24 mouse cellular contexts compared by ENCODE assay signal in genomic region chr15:103227022-103227421, GRCm38 (mm10). TPM values are rescaled to one million over a fixed set of nuclear protein-coding genes. Genes with fewer than 3 reads are reported as not detected.
DNase-seq lines count a peak whose midpoint lies in the region; ATAC-seq and TF ChIP-seq lines count a peak whose summit lies in the region.
"Had no signal": no experiment of that assay in that cellular context is flagged by ENCODE, and none has a peak within 500 bp of the region (broad histone marks: within the 10 kb centered on the region; RNA-seq: fewer than 3 reads in every experiment).

No protein-coding gene starts in this region.

- no peak overlapping the region for H3K9ac ChIP-seq in heart, postnatal 0 days (replicated peaks; ENCODE audit: low read depth, low read length)
- no peak overlapping the region for H3K9ac ChIP-seq in heart, embryonic 12.5 days
- H3K9ac ChIP-seq: embryonic facial prominence, embryonic 13.5 days; hindbrain, embryonic 12.5 days; liver, embryonic 15.5 days; midbrain, embryonic 15.5 days had no signal

- TF ChIP-seq POLR2A in testis, adult 2 months (IDR thresholded peaks at IDR 0.05; ENCODE audit: control insufficient read depth, low read depth, low read length) = no peak

- no peaks in the 10 kb centered on the region for H3K36me3 ChIP-seq in heart, postnatal 0 days (replicated peaks; ENCODE audit: control insufficient read depth, insufficient read depth, low read length)
- 0 out of 2 replicates have a peak, but pooled peaks cover 5% of the 10 kb centered on the region for H3K36me3 ChIP-seq in heart, embryonic 12.5 days
- no peaks in the 10 kb centered on the region for H3K36me3 ChIP-seq in testis, adult 2 months (ENCODE audit: control insufficient read depth, insufficient read depth, low read length)
- H3K36me3 ChIP-seq: hindbrain, embryonic 12.5 days; midbrain, embryonic 15.5 days had no signal

- H3K27me3 ChIP-seq in heart, postnatal 0 days (ENCODE audit: control insufficient read depth, insufficient read depth, low read length) = no peaks in the 10 kb centered on the region
- no peaks in the 10 kb centered on the region for H3K27me3 ChIP-seq in heart, embryonic 12.5 days (replicated peaks)
- H3K27me3 ChIP-seq in testis, adult 2 months (ENCODE audit: control insufficient read depth, insufficient read depth, low read length) = no peaks in the 10 kb centered on the region
- H3K27me3 ChIP-seq: embryonic facial prominence, embryonic 13.5 days; hindbrain, embryonic 12.5 days; liver, embryonic 15.5 days; midbrain, embryonic 15.5 days; Patski had no signal

- H3K9me3 ChIP-seq in heart, postnatal 0 days (replicated peaks; ENCODE audit: control insufficient read depth, low read length) = no peaks in the 10 kb centered on the region
- H3K9me3 ChIP-seq in heart, embryonic 12.5 days (replicated peaks) = no peaks in the 10 kb centered on the region
- H3K9me3 ChIP-seq: embryonic facial prominence, embryonic 13.5 days; hindbrain, embryonic 12.5 days; limb, embryonic 10.5 days; liver, embryonic 15.5 days; midbrain, embryonic 15.5 days had no signal

- TF ChIP-seq CTCF in heart, postnatal 0 days (IDR thresholded peaks at IDR 0.05; ENCODE audit: low read depth) = no peak
- no peak for TF ChIP-seq CTCF in layer of hippocampus, adult 2 months (conservative IDR thresholded peaks at IDR 0.05)
- no peak for TF ChIP-seq CTCF in testis, adult 2 months (IDR thresholded peaks at IDR 0.05; ENCODE audit: control insufficient read depth, insufficient read depth, insufficient replicate concordance, low read depth, low read length)

- H3K27ac ChIP-seq in heart, postnatal 0 days (ENCODE audit: low read depth) = peak overlapping the region; percentile 13; the same call in 1 of the 2 replicates
- H3K27ac ChIP-seq in heart, embryonic 12.5 days (ENCODE audit: poor library complexity, severe bottlenecking) = no peak overlapping the region
- peak overlapping the region; percentile 18; the same call in 1 of the 2 replicates for H3K27ac ChIP-seq in layer of hippocampus, adult 2 months
- peak overlapping the region; percentile 77 for H3K27ac ChIP-seq in testis, adult 2 months (ENCODE audit: control insufficient read depth, insufficient read depth, low read depth, low read length)
- H3K27ac ChIP-seq: embryonic facial prominence, embryonic 13.5 days; hindbrain, embryonic 12.5 days; limb, embryonic 10.5 days; liver, embryonic 15.5 days; macrophage; midbrain, embryonic 15.5 days had no signal

- no peaks in the 10 kb centered on the region; the same call in 1 of the 2 replicates for H3K4me1 ChIP-seq in heart, postnatal 0 days (ENCODE audit: control insufficient read depth, insufficient read depth)
- peaks cover 16% of the 10 kb centered on the region for H3K4me1 ChIP-seq in heart, embryonic 12.5 days (replicated peaks)
- no peaks in the 10 kb centered on the region for H3K4me1 ChIP-seq in testis, adult 2 months (ENCODE audit: control insufficient read depth, insufficient read depth, low read length)
- H3K4me1 ChIP-seq: hindbrain, embryonic 12.5 days; limb, embryonic 10.5 days; midbrain, embryonic 15.5 days had no signal

- no peak for TF ChIP-seq EP300 in heart, postnatal 0 days (IDR thresholded peaks at IDR 0.05; ENCODE audit: low read depth)

- H3K4me3 ChIP-seq in heart, postnatal 0 days (ENCODE audit: low read depth, low read length) = no peak overlapping the region
- H3K4me3 ChIP-seq in heart, embryonic 12.5 days = no peak overlapping the region
- no peak overlapping the region for H3K4me3 ChIP-seq in layer of hippocampus, adult 2 months
- H3K4me3 ChIP-seq in testis, adult 2 months (ENCODE audit: control insufficient read depth, low read depth, low read length) = no peak overlapping the region
- H3K4me3 ChIP-seq: embryonic facial prominence, embryonic 13.5 days; hindbrain, embryonic 12.5 days; limb, embryonic 10.5 days; liver, embryonic 15.5 days; midbrain, embryonic 15.5 days had no signal

- 83% methylated on average over 3 of the region's 3 CpGs for WGBS in heart, postnatal 0 days
- WGBS in heart, embryonic 12.5 days = 92% methylated on average over 3 of the region's 3 CpGs

- ATAC-seq in heart, postnatal 0 days (ENCODE audit: insufficient read depth, low read depth) = no peak
- ATAC-seq in heart, embryonic 12.5 days (ENCODE audit: insufficient number of reproducible peaks, low FRiP score) = no peak
- ATAC-seq: CD4-positive, CD25-positive, alpha-beta regulatory T cell, adult 4 months; forebrain, embryonic 14.5 days; midbrain, embryonic 15.5 days; Patski had no signal

- no peak for DNase-seq in heart, postnatal 0 days (ENCODE audit: low spot score)
- no peak for DNase-seq in layer of hippocampus, adult 2 months (ENCODE audit: low spot score in 2 of 2)
- no peak for DNase-seq in layer of hippocampus, postnatal 25 days (ENCODE audit: extremely low spot score in 1 of 2, low spot score in 1 of 2)
- DNase-seq in testis, postnatal 14 days (ENCODE audit: low spot score) = no peak
- DNase-seq in c-Kit-positive CD71-positive TER-119-positive erythroid progenitor cells, embryonic 14.5 days (ENCODE audit: low spot score) = no peak
- DNase-seq: adrenal gland, adult 2 months; cerebellum, adult 2 months; cerebellum, postnatal 25 days; gastrocnemius, postnatal 10 days; heart, postnatal 14 days; liver had no signal

- H3K4me2 ChIP-seq in heart, postnatal 0 days (ENCODE audit: low read depth, low read length) = no peak overlapping the region
- no peak overlapping the region for H3K4me2 ChIP-seq in heart, embryonic 12.5 days
- H3K4me2 ChIP-seq: embryonic facial prominence, embryonic 13.5 days; heart, embryonic 11.5 days; hindbrain, embryonic 12.5 days; liver, embryonic 15.5 days; midbrain, embryonic 15.5 days had no signal

RNA-seq across cellular contexts. Expression of gene Cbx5, which starts 12.6 kb away (rescaled TPM):
- 54.1 and 81.6 TPM in 2 replicates for total RNA-seq in heart, postnatal 0 days (2014; rRNA removed; ENCODE audit: low replicate concordance)
- 41.5 and 42.1 TPM in 2 replicates for polyA plus RNA-seq in heart, postnatal 0 days (2015; fragmentation: Nextera tagmentation; extraction: Ambion mirVana)
- 150 and 164 TPM in 2 replicates for polyA plus RNA-seq in heart, embryonic 12.5 days (2016; fragmentation: Nextera tagmentation; extraction: Ambion mirVana)
- total RNA-seq in layer of hippocampus, adult 2 months (2021) = 100 to 1,000 TPM; 179 to 187 TPM
- total RNA-seq in layer of hippocampus, postnatal 25 days (2021) = 100 to 1,000 TPM; 180 to 183 TPM
- polyA plus RNA-seq in testis, adult 2 months (2012; rRNA removed) = 11.8 and 15.7 TPM in 2 replicates

RNA-seq across cellular contexts. Expression of gene Hnrnpa1, which starts 13.2 kb away (rescaled TPM):
- 37.0 and 88.5 TPM in 2 replicates for total RNA-seq in heart, postnatal 0 days (2014; rRNA removed; ENCODE audit: low replicate concordance)
- 260 and 284 TPM in 2 replicates for polyA plus RNA-seq in heart, postnatal 0 days (2015; fragmentation: Nextera tagmentation; extraction: Ambion mirVana)
- polyA plus RNA-seq in heart, embryonic 12.5 days (2016; fragmentation: Nextera tagmentation; extraction: Ambion mirVana) = 554 and 557 TPM in 2 replicates
- 100 to 1,000 TPM; 256 to 265 TPM for total RNA-seq in layer of hippocampus, adult 2 months (2021)
- total RNA-seq in layer of hippocampus, postnatal 25 days (2021) = 100 to 1,000 TPM; 253 to 258 TPM
- polyA plus RNA-seq in testis, adult 2 months (2012; rRNA removed) = 43.2 and 53.3 TPM in 2 replicates

RNA-seq across cellular contexts. Expression of gene Nfe2, which starts 31.2 kb away (rescaled TPM):
- total RNA-seq in heart, postnatal 0 days (2014; rRNA removed; ENCODE audit: low replicate concordance) = 1.9 and 2.5 TPM in 2 replicates
- polyA plus RNA-seq in heart, postnatal 0 days (2015; fragmentation: Nextera tagmentation; extraction: Ambion mirVana) = 0.93 and 1.2 TPM in 2 replicates
- polyA plus RNA-seq in heart, embryonic 12.5 days (2016; fragmentation: Nextera tagmentation; extraction: Ambion mirVana) = 12.1 and 12.4 TPM in 2 replicates
- not detected for total RNA-seq in layer of hippocampus, adult 2 months (2021)
- not detected for total RNA-seq in layer of hippocampus, postnatal 25 days (2021)
- polyA plus RNA-seq in testis, adult 2 months (2012; rRNA removed) = 8.9 and 10.6 TPM in 2 replicates
- polyA plus RNA-seq: frontal cortex, adult 2 months; Patski had no signal

RNA-seq across cellular contexts. Expression of gene Copz1, which starts 45.5 kb away (rescaled TPM):
- 109 and 117 TPM in 2 replicates for total RNA-seq in heart, postnatal 0 days (2014; rRNA removed; ENCODE audit: low replicate concordance)
- polyA plus RNA-seq in heart, postnatal 0 days (2015; fragmentation: Nextera tagmentation; extraction: Ambion mirVana) = 124 TPM in 2 replicates
- 166 TPM in 2 replicates for polyA plus RNA-seq in heart, embryonic 12.5 days (2016; fragmentation: Nextera tagmentation; extraction: Ambion mirVana)
- total RNA-seq in layer of hippocampus, adult 2 months (2021) = 10 to 100 TPM; 91.0 to 96.2 TPM
- total RNA-seq in layer of hippocampus, postnatal 25 days (2021) = 100 to 1,000 TPM; 101 to 105 TPM
- polyA plus RNA-seq in testis, adult 2 months (2012; rRNA removed) = 51.6 and 56.8 TPM in 2 replicates
